Mouse (Mus musculus): ENCODE data around the gene Trex1.

- TF ChIP-seq HCFC1 (IDR thresholded peaks at IDR 0.05; ENCODE audit: borderline replicate concordance, insufficient read depth, low read length): no peak
- no peak for TF ChIP-seq ZC3H11A (IDR thresholded peaks at IDR 0.05; ENCODE audit: borderline replicate concordance, low read depth, low read length)
- TF ChIP-seq ZNF384 (IDR thresholded peaks at IDR 0.05; ENCODE audit: low read depth, low read length): no peak
- TF ChIP-seq CHD2 (IDR thresholded peaks at IDR 0.05; ENCODE audit: low read depth, low read length): no peak
Measured at GRCm38 (mm10) chr9:109093786-109094552, 34.4 kb upstream of the Trex1 start.

Data from ES-E14 (cell line).